Mouse (Mus musculus): ENCODE results near the gene Scd1. TPM values are rescaled to one million over a fixed set of nuclear protein-coding genes. Genes with fewer than 3 reads are reported as not detected.

The Scd1 gene
- polyA plus RNA-seq, 1 experiment from 2014 or later, result 6.8 TPM

- 19% methylated on average over 13 of the region's 13 CpGs for WGBS
- H3K9ac ChIP-seq (replicated peaks; ENCODE audit: low read length), result no peak overlapping the region
- H3K4me1 ChIP-seq (ENCODE audit: control insufficient read depth, insufficient read depth, low read length), result no peaks in the 10 kb centered on the region
- H3K27me3 ChIP-seq (ENCODE audit: control insufficient read depth, insufficient read depth, low read length), result no peaks in the 10 kb centered on the region
- ATAC-seq (ENCODE audit: low FRiP score, low TSS enrichment) (no peak), DNase-seq (peak; percentile 75)
- H3K4me3 ChIP-seq (replicated peaks; ENCODE audit: low read depth, low read length), result no peak overlapping the region
- no peaks in the 10 kb centered on the region for H3K9me3 ChIP-seq (ENCODE audit: control insufficient read depth, low read length)
- no peak overlapping the region for H3K27ac ChIP-seq (replicated peaks; ENCODE audit: low read depth, low read length)
- H3K36me3 ChIP-seq (ENCODE audit: control insufficient read depth, insufficient read depth, low read length), result no peaks in the 10 kb centered on the region
- no peak overlapping the region for H3K4me2 ChIP-seq (ENCODE audit: low read length)
These were observed 44.1 kb downstream of the Scd1 start for GRCm38 (mm10) chr19:44363529-44363928.

GRCm38 (mm10) chr19:44358700-44359099, 49.0 kb downstream of the Scd1 start:
- no peak overlapping the region for H3K4me3 ChIP-seq (replicated peaks; ENCODE audit: low read depth, low read length)
- H3K4me1 ChIP-seq (ENCODE audit: control insufficient read depth, insufficient read depth, low read length), result no peaks in the 10 kb centered on the region
- no peak overlapping the region for H3K4me2 ChIP-seq (ENCODE audit: low read length)
- H3K9me3 ChIP-seq (ENCODE audit: control insufficient read depth, low read length), result no peaks in the 10 kb centered on the region
- no peak for ATAC-seq (ENCODE audit: low FRiP score, low TSS enrichment)
- no peak overlapping the region for H3K27ac ChIP-seq (replicated peaks; ENCODE audit: low read depth, low read length)
- H3K36me3 ChIP-seq (ENCODE audit: control insufficient read depth, insufficient read depth, low read length), result no peaks in the 10 kb centered on the region
- no peak overlapping the region for H3K9ac ChIP-seq (replicated peaks; ENCODE audit: low read length)
- WGBS, result 39% methylated on average over 8 of the region's 8 CpGs
- H3K27me3 ChIP-seq (ENCODE audit: control insufficient read depth, insufficient read depth, low read length), result no peaks in the 10 kb centered on the region
- DNase-seq, result peak; percentile 20

- no peaks in the 10 kb centered on the region for H3K4me1 ChIP-seq (ENCODE audit: control insufficient read depth, insufficient read depth, low read length)
- no peaks in the 10 kb centered on the region for H3K9me3 ChIP-seq (ENCODE audit: control insufficient read depth, low read length)
- no peak overlapping the region for H3K4me3 ChIP-seq (replicated peaks; ENCODE audit: low read depth, low read length)
- no peak overlapping the region for H3K9ac ChIP-seq (replicated peaks; ENCODE audit: low read length)
- no peaks in the 10 kb centered on the region for H3K36me3 ChIP-seq (ENCODE audit: control insufficient read depth, insufficient read depth, low read length)
- no peak overlapping the region for H3K4me2 ChIP-seq (ENCODE audit: low read length)
- H3K27ac ChIP-seq (replicated peaks; ENCODE audit: low read depth, low read length), result no peak overlapping the region
- DNase-seq, result no peak
- H3K27me3 ChIP-seq (ENCODE audit: control insufficient read depth, insufficient read depth, low read length), result no peaks in the 10 kb centered on the region
- no peak for ATAC-seq (ENCODE audit: low FRiP score, low TSS enrichment)
- WGBS, result 86% methylated on average over 7 of the region's 7 CpGs
These were observed 55.9 kb downstream of the Scd1 start for GRCm38 (mm10) chr19:44351756-44352155.

DNA sequence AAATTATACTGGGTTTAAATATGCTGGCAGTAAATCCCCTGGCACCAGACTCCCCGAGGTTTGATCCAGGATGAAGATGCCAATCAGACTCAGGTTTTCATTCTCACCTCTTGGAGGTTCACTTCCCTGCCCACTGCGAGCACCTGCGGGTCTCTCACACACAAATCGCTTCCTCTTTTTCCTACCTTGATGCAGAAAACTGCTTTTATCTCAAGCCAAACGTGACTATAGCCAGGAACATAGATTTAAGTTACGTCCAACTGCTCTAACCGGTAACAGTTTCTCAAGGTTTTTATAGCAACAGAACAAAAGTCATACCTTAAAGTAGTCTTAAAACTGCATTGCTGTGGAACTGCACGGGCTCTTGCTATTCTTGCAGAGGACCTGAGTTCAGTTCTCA, 58.0 kb downstream of the Scd1 start:
- 89% methylated on average over 8 of the region's 8 CpGs for WGBS
- H3K9ac ChIP-seq (replicated peaks; ENCODE audit: low read length), result no peak overlapping the region
- H3K27ac ChIP-seq (replicated peaks; ENCODE audit: low read depth, low read length), result no peak overlapping the region
- H3K36me3 ChIP-seq (ENCODE audit: control insufficient read depth, insufficient read depth, low read length), result no peaks in the 10 kb centered on the region
- no peak for ATAC-seq (ENCODE audit: low FRiP score, low TSS enrichment)
- H3K4me1 ChIP-seq (ENCODE audit: control insufficient read depth, insufficient read depth, low read length), result no peaks in the 10 kb centered on the region
- DNase-seq, result no peak
- no peak overlapping the region for H3K4me2 ChIP-seq (ENCODE audit: low read length)
- no peaks in the 10 kb centered on the region for H3K27me3 ChIP-seq (ENCODE audit: control insufficient read depth, insufficient read depth, low read length)
- H3K9me3 ChIP-seq (ENCODE audit: control insufficient read depth, low read length), result no peaks in the 10 kb centered on the region
- H3K4me3 ChIP-seq (replicated peaks; ENCODE audit: low read depth, low read length), result no peak overlapping the region

Other genes starting within 250 kb of the Scd1 start
- not detected in 2 replicates for gene Pkd2l1, start 215.4 kb downstream of the Scd1 start, polyA plus RNA-seq (2014; fragmentation: Nextera tagmentation; extraction: Ambion mirVana)
- 4.4 and 4.5 TPM in 2 replicates for gene Scd3, start 204.6 kb downstream of the Scd1 start, polyA plus RNA-seq (2014; fragmentation: Nextera tagmentation; extraction: Ambion mirVana)
- 194 and 281 TPM in 2 replicates for gene Scd2, start 114.2 kb downstream of the Scd1 start, polyA plus RNA-seq (2014; fragmentation: Nextera tagmentation; extraction: Ambion mirVana)
- gene Scd4, start 74.8 kb downstream of the Scd1 start, polyA plus RNA-seq (2014; fragmentation: Nextera tagmentation; extraction: Ambion mirVana), result 0.11 and 0.19 TPM in 2 replicates
- 0.54 and 1.2 TPM in 2 replicates for gene Wnt8b, start 85.6 kb upstream of the Scd1 start, polyA plus RNA-seq (2014; fragmentation: Nextera tagmentation; extraction: Ambion mirVana)
- gene Sec31b, start 138.0 kb upstream of the Scd1 start, polyA plus RNA-seq (2014; fragmentation: Nextera tagmentation; extraction: Ambion mirVana), result 0.05 and 0.12 TPM in 2 replicates
- gene Gm20538, start 145.0 kb upstream of the Scd1 start, polyA plus RNA-seq (2014; fragmentation: Nextera tagmentation; extraction: Ambion mirVana), result not detected in 2 replicates
- 566 and 729 TPM in 2 replicates for gene Ndufb8, start 147.6 kb upstream of the Scd1 start, polyA plus RNA-seq (2014; fragmentation: Nextera tagmentation; extraction: Ambion mirVana)
- 21.1 and 21.7 TPM in 2 replicates for gene Hif1an, start 155.0 kb upstream of the Scd1 start, polyA plus RNA-seq (2014; fragmentation: Nextera tagmentation; extraction: Ambion mirVana)

Measured in midbrain, embryonic 14.5 days (tissue).